Mouse (Mus musculus): ENCODE results near the gene Tnfaip8l3. TPM values are rescaled to one million over a fixed set of nuclear protein-coding genes. Genes with fewer than 3 reads are reported as not detected.

Tnfaip8l3 gene
- polyA plus RNA-seq, 1 experiment from 2014 or later, result 0.32 TPM

DNA sequence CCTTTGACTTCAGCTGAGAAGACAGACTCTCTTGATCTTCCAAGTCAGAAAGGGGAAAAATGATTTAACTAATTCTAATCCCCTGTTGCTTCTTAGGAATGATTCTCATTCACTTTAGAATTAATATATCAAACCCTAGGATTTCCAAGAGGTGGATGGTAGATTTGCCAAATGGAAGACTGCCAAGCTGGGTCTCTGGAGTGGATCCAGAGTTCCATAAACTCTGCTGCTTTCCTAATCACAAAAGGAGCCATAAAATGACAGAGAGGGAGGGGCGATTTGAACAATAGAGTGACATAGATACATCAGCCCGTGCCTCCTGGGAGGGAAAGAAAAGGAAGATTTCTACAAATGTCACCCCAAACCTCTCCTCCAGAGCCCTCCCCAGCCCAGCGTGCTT lies 3.4 kb downstream of the Tnfaip8l3 start:
- Histone ChIP-seq H3K36me3 (ENCODE audit: control insufficient read depth, insufficient read depth, low read length) (no peaks in the 10 kb centered on the region), H3K4me1 (replicated peaks; ENCODE audit: control insufficient read depth, insufficient read depth) (0 out of 2 replicates have a peak, but pooled peaks cover 2% of the 10 kb centered on the region), H3K4me2 (replicated peaks; ENCODE audit: low read depth) (no peak overlapping the region), H3K4me3 (ENCODE audit: low read depth, low read length) (no peak overlapping the region), H3K27me3 (ENCODE audit: control insufficient read depth, insufficient read depth, low read length) (no peaks in the 10 kb centered on the region), H3K9ac (ENCODE audit: low read length) (no peak overlapping the region), H3K9me3 (ENCODE audit: control insufficient read depth, low read length) (no peaks in the 10 kb centered on the region), H3K27ac (replicated peaks) (no peak overlapping the region)
- TF ChIP-seq CTCF (IDR thresholded peaks at IDR 0.05; ENCODE audit: low read depth) (no peak), EP300 (optimal IDR thresholded peaks at IDR 0.05) (no peak)
- ATAC-seq (ENCODE audit: low FRiP score, low TSS enrichment), result no peak
- 57% methylated on average over 3 of the region's 3 CpGs for WGBS
- DNase-seq (ENCODE audit: low spot score), result no peak

DNA sequence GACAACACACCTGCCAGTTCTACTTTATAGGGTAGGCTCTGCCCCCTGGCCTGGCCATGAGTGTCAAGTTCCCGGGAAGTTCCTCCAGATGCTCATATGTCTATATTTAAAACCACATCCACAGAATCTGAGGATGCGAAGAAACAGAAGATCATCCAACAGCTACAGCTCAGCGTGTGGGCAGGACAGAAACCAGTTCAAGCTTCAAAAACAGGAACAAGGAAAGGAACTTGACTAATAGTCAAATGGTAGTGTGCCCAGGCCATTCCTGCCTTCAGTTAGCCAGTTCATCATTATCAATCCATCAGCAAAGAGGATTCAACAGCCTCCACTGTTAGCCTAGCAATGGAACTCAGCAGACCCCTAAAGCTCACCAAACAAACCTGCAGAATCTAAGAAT lies 4.5 kb downstream of the Tnfaip8l3 start:
- ATAC-seq (ENCODE audit: low FRiP score, low TSS enrichment), result no peak
- Histone ChIP-seq H3K27ac (replicated peaks) (no peak overlapping the region), H3K27me3 (ENCODE audit: control insufficient read depth, insufficient read depth, low read length) (no peaks in the 10 kb centered on the region), H3K36me3 (ENCODE audit: control insufficient read depth, insufficient read depth, low read length) (no peaks in the 10 kb centered on the region), H3K4me2 (replicated peaks; ENCODE audit: low read depth) (no peak overlapping the region), H3K9me3 (ENCODE audit: control insufficient read depth, low read length) (no peaks in the 10 kb centered on the region), H3K4me1 (replicated peaks; ENCODE audit: control insufficient read depth, insufficient read depth) (no peaks in the 10 kb centered on the region), H3K9ac (ENCODE audit: low read length) (no peak overlapping the region), H3K4me3 (ENCODE audit: low read depth, low read length) (no peak overlapping the region)
- WGBS, result 80% methylated on average over 3 of the region's 3 CpGs
- DNase-seq (ENCODE audit: low spot score), result no peak
- TF ChIP-seq CTCF (IDR thresholded peaks at IDR 0.05; ENCODE audit: low read depth) (no peak), EP300 (optimal IDR thresholded peaks at IDR 0.05) (no peak)

- DNase-seq (ENCODE audit: low spot score) (no peak), ATAC-seq (ENCODE audit: low FRiP score, low TSS enrichment) (no peak)
- Histone ChIP-seq H3K4me2 (replicated peaks; ENCODE audit: low read depth) (no peak overlapping the region), H3K36me3 (ENCODE audit: control insufficient read depth, insufficient read depth, low read length) (no peaks in the 10 kb centered on the region), H3K4me3 (ENCODE audit: low read depth, low read length) (no peak overlapping the region), H3K9ac (ENCODE audit: low read length) (no peak overlapping the region), H3K9me3 (ENCODE audit: control insufficient read depth, low read length) (no peaks in the 10 kb centered on the region), H3K4me1 (replicated peaks; ENCODE audit: control insufficient read depth, insufficient read depth) (no peaks in the 10 kb centered on the region), H3K27me3 (ENCODE audit: control insufficient read depth, insufficient read depth, low read length) (no peaks in the 10 kb centered on the region), H3K27ac (replicated peaks) (no peak overlapping the region)
- 80% methylated on average over 5 of the region's 5 CpGs for WGBS
- TF ChIP-seq EP300 (optimal IDR thresholded peaks at IDR 0.05) (no peak), CTCF (IDR thresholded peaks at IDR 0.05; ENCODE audit: low read depth) (no peak)
These were observed 6.5 kb downstream of the Tnfaip8l3 start for GRCm38 (mm10) chr9:54061666-54062065.

DNA sequence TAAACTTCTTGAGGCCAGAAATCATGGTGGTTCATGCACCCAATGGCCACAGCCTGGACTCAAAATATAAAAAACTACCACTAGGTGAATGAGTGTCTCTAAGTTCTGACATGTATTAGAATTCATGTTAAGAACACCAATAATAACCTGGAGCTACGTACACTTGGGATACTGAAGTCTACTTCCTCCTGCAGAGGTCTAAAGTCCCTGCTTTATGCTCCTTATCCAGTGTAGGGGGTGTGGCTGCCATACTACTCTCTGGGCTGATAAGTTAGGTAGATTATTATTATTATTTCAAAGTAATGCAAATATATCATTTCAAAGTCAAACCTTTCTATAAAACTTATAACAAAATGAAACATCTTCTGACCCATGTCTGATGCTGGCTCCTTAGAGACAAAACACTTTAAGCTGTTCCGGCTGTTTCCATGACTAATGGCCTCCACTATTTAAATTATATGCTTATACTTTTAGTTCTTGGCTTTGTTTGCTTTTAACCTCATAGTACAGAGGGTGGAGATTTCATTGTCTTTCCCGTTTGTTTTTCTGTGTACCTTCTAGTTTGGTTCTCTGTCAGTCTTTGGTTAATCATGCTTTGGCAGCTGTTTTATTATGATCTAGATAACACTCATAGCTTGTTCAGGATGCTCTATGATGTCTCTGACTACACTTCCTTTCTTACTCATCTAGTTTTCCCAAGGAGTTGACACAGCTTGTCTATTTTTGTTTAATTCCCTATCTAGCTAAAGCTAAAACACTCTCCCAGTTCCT lies 16.7 kb downstream of the Tnfaip8l3 start:
- TF ChIP-seq EP300 (optimal IDR thresholded peaks at IDR 0.05) (no peak), CTCF (IDR thresholded peaks at IDR 0.05; ENCODE audit: low read depth) (no peak)
- Histone ChIP-seq H3K4me1 (replicated peaks; ENCODE audit: control insufficient read depth, insufficient read depth) (no peaks in the 10 kb centered on the region), H3K9me3 (ENCODE audit: control insufficient read depth, low read length) (no peaks in the 10 kb centered on the region), H3K4me2 (replicated peaks; ENCODE audit: low read depth) (no peak overlapping the region), H3K27ac (replicated peaks) (no peak overlapping the region), H3K9ac (ENCODE audit: low read length) (no peak overlapping the region), H3K4me3 (ENCODE audit: low read depth, low read length) (no peak overlapping the region), H3K36me3 (ENCODE audit: control insufficient read depth, insufficient read depth, low read length) (no peaks in the 10 kb centered on the region), H3K27me3 (ENCODE audit: control insufficient read depth, insufficient read depth, low read length) (no peaks in the 10 kb centered on the region)
- 45% methylated on average over 3 of the region's 3 CpGs for WGBS
- ATAC-seq (ENCODE audit: low FRiP score, low TSS enrichment) (peak; percentile 97), DNase-seq (ENCODE audit: low spot score) (no peak)

GRCm38 (mm10) chr9:54048978-54049377 lies 19.2 kb downstream of the Tnfaip8l3 start:
- Histone ChIP-seq H3K36me3 (ENCODE audit: control insufficient read depth, insufficient read depth, low read length) (no peaks in the 10 kb centered on the region), H3K4me3 (ENCODE audit: low read depth, low read length) (no peak overlapping the region), H3K27ac (replicated peaks) (no peak overlapping the region), H3K9ac (ENCODE audit: low read length) (no peak overlapping the region), H3K27me3 (ENCODE audit: control insufficient read depth, insufficient read depth, low read length) (no peaks in the 10 kb centered on the region), H3K4me1 (replicated peaks; ENCODE audit: control insufficient read depth, insufficient read depth) (no peaks in the 10 kb centered on the region), H3K9me3 (ENCODE audit: control insufficient read depth, low read length) (no peaks in the 10 kb centered on the region), H3K4me2 (replicated peaks; ENCODE audit: low read depth) (no peak overlapping the region)
- DNase-seq (ENCODE audit: low spot score) (no peak), ATAC-seq (ENCODE audit: low FRiP score, low TSS enrichment) (no peak)
- TF ChIP-seq CTCF (IDR thresholded peaks at IDR 0.05; ENCODE audit: low read depth) (no peak), EP300 (optimal IDR thresholded peaks at IDR 0.05) (no peak)
- 73% methylated on average over 5 of the region's 5 CpGs for WGBS

GRCm38 (mm10) chr9:54043067-54043466 lies 25.1 kb downstream of the Tnfaip8l3 start:
- H3K27me3 ChIP-seq (ENCODE audit: control insufficient read depth, insufficient read depth, low read length), result no peaks in the 10 kb centered on the region
- 94% methylated on average over 5 of the region's 5 CpGs for WGBS
- H3K4me2 ChIP-seq (replicated peaks; ENCODE audit: low read depth), result no peak overlapping the region
- no peak overlapping the region for H3K27ac ChIP-seq (replicated peaks)
- H3K4me1 ChIP-seq (replicated peaks; ENCODE audit: control insufficient read depth, insufficient read depth), result no peaks in the 10 kb centered on the region
- H3K4me3 ChIP-seq (ENCODE audit: low read depth, low read length), result no peak overlapping the region
- ATAC-seq (ENCODE audit: low FRiP score, low TSS enrichment) (no peak), DNase-seq (ENCODE audit: low spot score) (no peak)
- no peak for TF ChIP-seq CTCF (IDR thresholded peaks at IDR 0.05; ENCODE audit: low read depth)
- TF ChIP-seq EP300 (optimal IDR thresholded peaks at IDR 0.05), result no peak
- no peaks in the 10 kb centered on the region for H3K9me3 ChIP-seq (ENCODE audit: control insufficient read depth, low read length)
- H3K36me3 ChIP-seq (ENCODE audit: control insufficient read depth, insufficient read depth, low read length), result no peaks in the 10 kb centered on the region
- no peak overlapping the region for H3K9ac ChIP-seq (ENCODE audit: low read length)

Measured in stomach, postnatal 0 days (tissue).